Mouse (Mus musculus) heart, embryonic 11.5 days (tissue): ENCODE data around the gene Gucd1. TPM values are rescaled to one million over a fixed set of nuclear protein-coding genes. Genes with fewer than 3 reads are reported as not detected.
"Not testable (repeated sequence)": the region's sequence is repeated elsewhere in the genome, so short reads cannot be mapped to it uniquely, and the experiment has no call there.

Source experiments
- ATAC-seq: fragments of 200-750 bp; cut with Nextera tagmentation; replicated peaks from 2 replicates; pipeline ENCODE4 v1.8.0; 2017; ENCODE audit warnings: moderate library complexity; ENCODE audit not compliant: insufficient number of reproducible peaks, low FRiP score, low TSS enrichment
- H3K27ac ChIP-seq: fragments of 300-500 bp; sonication (generic); 2 replicates; pipeline ENCODE4 v1.5.1; 2014; ENCODE audit warnings: mild to moderate bottlenecking, low read depth, low read length
- H3K27me3 ChIP-seq: fragments of 300-500 bp; sonication (generic); 2 replicates; pipeline ENCODE4 v1.6.1; 2014; ENCODE audit warnings: mild to moderate bottlenecking, low read length, mixed read lengths; ENCODE audit not compliant: control insufficient read depth, insufficient read depth
- H3K36me3 ChIP-seq: fragments of 300-500 bp; sonication (generic); 2 replicates; pipeline ENCODE4 v1.6.1; 2014; ENCODE audit warnings: mild to moderate bottlenecking, low read length, moderate library complexity, mixed read lengths; ENCODE audit not compliant: control insufficient read depth, insufficient read depth
- H3K4me1 ChIP-seq: fragments of 300-500 bp; sonication (generic); 2 replicates; pipeline ENCODE4 v1.6.1; 2014; ENCODE audit warnings: low read length; ENCODE audit not compliant: control insufficient read depth, insufficient read depth
- H3K4me2 ChIP-seq: fragments of 300-500 bp; sonication (generic); 2 replicates; pipeline ENCODE4 v1.6.1; 2014; ENCODE audit warnings: mild to moderate bottlenecking, moderate library complexity
- H3K4me3 ChIP-seq: fragments of 300-500 bp; sonication (generic); 2 replicates; pipeline ENCODE4 v1.5.1; 2014; ENCODE audit warnings: low read depth, low read length
- H3K9ac ChIP-seq: fragments of 300-500 bp; sonication (generic); 2 replicates; pipeline ENCODE4 v1.6.1; 2014; ENCODE audit warnings: mild to moderate bottlenecking, low read depth, low read length, moderate library complexity
- H3K9me3 ChIP-seq: fragments of 300-500 bp; sonication (generic); replicated peaks from 2 replicates; pipeline ENCODE4 v1.6.1; 2016; ENCODE audit warnings: low read length; ENCODE audit not compliant: control insufficient read depth
- WGBS: fragments of 180-500 bp; shearing (Covaris S2); extraction: QIAGEN DNeasy Blood & Tissue Kit; methylation state at CpG from one replicate; pipeline ENCODE4 v1.1.7; 2014; ENCODE audit not compliant: insufficient replicate concordance; 5-methylcytosine and 5-hydroxymethylcytosine counted together
- polyA plus RNA-seq: library from polyadenylated mRNA; unstranded; fragments of >200 nt; fragmentation: Nextera tagmentation; extraction: Ambion mirVana; gene quantifications from 2 replicates; pipeline ENCODE4 v1.2.1, GENCODE M21; 2014

Gene Gucd1
- polyA plus RNA-seq, 1 experiment from 2014 or later, result 30.5 TPM

DNA sequence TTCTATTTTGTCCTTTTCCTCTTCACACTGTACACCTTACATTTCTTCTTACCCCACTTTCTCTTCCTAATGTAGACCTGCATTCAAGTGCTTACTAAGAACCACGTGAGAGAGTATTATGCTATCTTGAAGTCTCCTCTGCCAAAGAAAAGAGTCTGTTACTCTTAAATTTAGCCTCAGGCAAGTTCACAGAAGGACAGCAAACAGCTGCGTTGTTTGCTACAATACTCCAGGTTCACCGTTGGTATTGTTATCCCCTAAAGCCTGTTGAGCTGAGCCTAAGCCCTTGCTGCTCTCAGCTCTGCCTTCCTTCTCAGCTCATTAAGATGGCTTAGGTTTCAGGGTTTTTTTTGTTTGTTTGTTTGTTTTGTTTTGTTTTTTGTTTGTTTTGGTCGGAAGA lies 99.0 kb downstream of the Gucd1 start:
- 60% methylated on average over 4 of the region's 4 CpGs for WGBS

DNA sequence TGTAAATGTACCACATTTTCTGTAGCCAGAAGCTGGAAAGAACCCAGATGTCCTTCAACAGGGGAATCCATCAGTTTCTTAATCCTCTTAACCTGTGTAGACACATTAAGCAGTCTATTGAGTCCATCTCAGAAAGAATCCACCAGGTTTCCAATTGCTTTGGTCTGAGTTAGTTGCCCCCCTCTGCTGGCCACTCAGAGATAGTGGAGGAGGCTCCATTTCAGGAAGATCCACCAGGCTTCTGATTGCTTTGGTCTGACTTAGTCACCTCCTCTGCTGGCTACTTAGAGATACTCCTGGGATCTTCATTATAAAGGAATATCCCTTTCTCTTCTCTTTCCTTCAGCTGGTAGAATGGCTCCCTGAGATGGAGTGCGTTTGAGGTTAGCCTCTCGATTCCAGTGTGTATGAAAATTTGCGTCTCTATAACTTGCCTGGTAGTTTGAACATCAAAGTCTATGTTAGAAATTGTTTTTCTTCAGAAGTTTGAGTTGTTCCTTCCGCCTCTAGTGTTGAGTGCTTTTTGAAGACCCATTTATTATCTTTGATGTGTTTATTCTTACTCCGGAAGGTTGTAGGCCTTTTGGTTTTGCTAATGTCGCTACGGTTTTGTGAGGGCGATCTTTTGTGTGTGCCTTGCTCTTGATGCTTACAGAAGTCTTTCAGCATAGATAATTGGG lies 100.3 kb downstream of the Gucd1 start:
- no peaks in the 10 kb centered on the region for H3K4me1 ChIP-seq
- no peak for ATAC-seq
- 87% methylated on average over 8 of the region's 8 CpGs for WGBS

More for the DNA sequence above, 99.0 kb downstream of the Gucd1 start:
- Histone ChIP-seq H3K4me2 (no peak overlapping the region), H3K4me1 (no peaks in the 10 kb centered on the region), H3K27me3 (no peaks in the 10 kb centered on the region), H3K9me3 (no peaks in the 10 kb centered on the region), H3K27ac (no peak overlapping the region), H3K36me3 (no peaks in the 10 kb centered on the region), H3K4me3 (no peak overlapping the region), H3K9ac (no peak overlapping the region)
- no peak for ATAC-seq

DNA sequence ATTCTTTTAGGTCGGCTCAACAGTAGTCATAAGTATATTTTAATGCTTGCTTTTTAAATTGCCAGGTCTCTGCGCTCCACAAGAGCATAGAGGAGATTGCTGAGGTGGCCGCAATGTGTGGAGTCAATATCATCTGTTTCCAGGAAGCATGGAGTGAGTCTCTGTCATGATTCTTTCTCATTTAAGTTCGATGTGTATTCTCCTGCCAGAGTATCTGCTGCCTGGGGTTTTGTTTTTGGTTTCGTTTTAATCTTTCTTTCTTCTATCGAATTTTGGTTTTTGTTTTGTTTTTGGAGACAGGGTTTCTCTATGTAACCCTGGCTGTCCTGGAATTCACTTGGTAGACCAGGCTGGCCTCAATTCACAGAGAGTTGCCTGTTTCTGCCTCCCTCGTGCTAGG lies 102.8 kb downstream of the Gucd1 start:
- H3K4me1 ChIP-seq, result peaks cover 9% of the 10 kb centered on the region; the same call in 1 of the 2 replicates
- ATAC-seq, result no peak
- H3K36me3 ChIP-seq, result no peaks in the 10 kb centered on the region
- H3K4me2 ChIP-seq, result no peak overlapping the region
- no peaks in the 10 kb centered on the region for H3K27me3 ChIP-seq
- WGBS, result 80% methylated on average over 7 of the region's 7 CpGs
- H3K27ac ChIP-seq, result no peak overlapping the region
- H3K9me3 ChIP-seq, result no peaks in the 10 kb centered on the region
- no peak overlapping the region for H3K9ac ChIP-seq
- H3K4me3 ChIP-seq, result no peak overlapping the region

More for the DNA sequence above, 100.3 kb downstream of the Gucd1 start:
- Histone ChIP-seq H3K9me3 (no peaks in the 10 kb centered on the region), H3K4me2 (no peak overlapping the region), H3K27me3 (no peaks in the 10 kb centered on the region), H3K4me3 (no peak overlapping the region), H3K27ac (no peak overlapping the region), H3K9ac (no peak overlapping the region), H3K36me3 (no peaks in the 10 kb centered on the region)

DNA sequence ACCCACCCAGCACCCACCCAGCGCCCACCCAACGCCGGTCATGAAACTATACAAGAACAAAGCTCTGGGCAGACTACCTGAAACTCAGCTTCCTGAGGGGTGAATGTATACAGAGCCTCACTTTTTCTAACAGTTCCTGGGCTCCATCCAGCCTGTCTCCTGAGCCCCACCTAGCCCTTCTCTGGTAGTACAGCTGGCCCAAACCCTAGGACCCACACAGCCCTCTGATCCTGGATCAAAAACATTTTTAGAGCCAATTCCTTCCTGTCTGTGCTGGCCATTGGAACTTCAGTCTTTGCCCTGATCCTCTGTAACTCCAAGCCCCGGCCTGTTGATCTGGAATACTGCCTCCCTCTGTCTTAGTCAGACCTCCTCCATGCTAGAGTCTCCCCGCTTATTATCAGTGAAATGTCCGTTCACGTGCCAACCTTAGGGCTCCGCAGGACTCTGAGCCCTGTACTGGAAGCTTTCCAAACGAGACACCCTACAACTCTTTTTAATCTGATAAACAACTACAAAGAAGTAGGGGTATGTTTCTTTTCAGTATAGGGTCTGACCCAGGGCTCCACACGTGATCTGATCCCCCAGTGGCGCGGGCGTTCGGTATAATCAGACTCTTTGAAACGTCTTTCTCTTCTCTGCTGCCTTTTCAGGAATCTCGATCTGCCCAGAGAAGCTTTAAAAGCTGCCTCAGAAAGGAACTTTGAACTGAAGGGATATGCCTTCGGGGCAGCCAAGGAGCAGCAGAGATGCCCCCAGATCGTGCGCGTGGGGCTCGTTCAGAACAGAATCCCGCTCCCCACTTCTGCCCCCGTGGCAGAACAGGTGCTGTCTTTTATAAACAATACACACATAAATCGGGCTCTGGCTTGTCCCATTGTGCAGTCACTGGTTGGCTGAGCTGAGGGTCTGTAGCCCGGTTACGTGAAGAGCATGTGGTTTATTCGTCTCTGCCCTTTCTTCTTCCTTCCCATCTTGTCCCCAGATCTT lies 105.4 kb downstream of the Gucd1 start:
- H3K4me1 ChIP-seq, result peaks cover 9% of the 10 kb centered on the region; the same call in 1 of the 2 replicates
- no peaks in the 10 kb centered on the region for H3K36me3 ChIP-seq
- H3K27ac ChIP-seq, result no peak overlapping the region
- H3K27me3 ChIP-seq, result no peaks in the 10 kb centered on the region
- H3K9ac ChIP-seq, result peak overlapping the region; percentile 46; the same call in 1 of the 2 replicates
- no peaks in the 10 kb centered on the region for H3K9me3 ChIP-seq
- no peak for ATAC-seq
- no peak overlapping the region for H3K4me3 ChIP-seq
- WGBS, result 68% methylated on average over 27 of the region's 27 CpGs
- H3K4me2 ChIP-seq, result no peak overlapping the region

DNA sequence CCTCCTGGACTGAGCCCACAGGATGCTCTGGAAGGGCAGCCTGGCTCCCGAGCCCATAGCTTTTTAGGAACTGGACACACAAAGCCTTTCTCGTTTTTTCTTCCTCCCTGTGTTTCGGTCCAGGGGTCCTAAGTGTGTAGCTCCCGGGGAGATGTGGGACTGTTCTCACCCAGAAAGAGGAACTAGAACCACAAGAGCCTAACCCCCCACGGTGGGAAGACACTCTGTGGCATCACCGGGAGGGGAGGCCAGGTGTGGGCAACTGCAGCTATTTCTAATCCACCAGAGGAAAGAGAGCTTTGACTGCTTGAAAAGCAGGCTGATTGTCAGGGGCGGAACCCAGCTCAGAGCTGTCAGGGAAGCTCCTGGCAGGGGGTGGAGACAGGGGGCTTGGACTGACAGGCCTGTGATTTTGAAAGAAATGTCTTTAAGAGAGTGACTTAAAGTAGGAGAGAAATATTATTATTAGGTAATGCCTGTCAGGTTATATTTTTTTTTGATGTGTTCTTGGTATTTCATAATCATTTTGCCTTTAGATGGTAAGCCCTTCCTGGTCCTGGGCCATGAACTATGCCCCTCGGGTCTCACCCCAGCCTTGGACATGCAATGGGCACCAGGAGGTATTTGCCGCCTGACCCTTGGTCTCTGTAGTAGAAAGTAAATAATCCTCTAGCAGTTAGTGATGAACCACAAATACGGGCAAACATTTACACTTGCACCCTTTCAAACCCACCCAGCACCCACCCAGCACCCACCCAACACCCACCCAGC lies 106.2 kb downstream of the Gucd1 start:
- H3K4me1 ChIP-seq, H3K27me3 ChIP-seq, H3K27ac ChIP-seq, H3K9ac ChIP-seq, H3K36me3 ChIP-seq, ATAC-seq, H3K4me2 ChIP-seq, H3K4me3 ChIP-seq, H3K9me3 ChIP-seq: not testable (repeated sequence)
- WGBS, result 31% methylated on average over 9 of the region's 10 CpGs

DNA sequence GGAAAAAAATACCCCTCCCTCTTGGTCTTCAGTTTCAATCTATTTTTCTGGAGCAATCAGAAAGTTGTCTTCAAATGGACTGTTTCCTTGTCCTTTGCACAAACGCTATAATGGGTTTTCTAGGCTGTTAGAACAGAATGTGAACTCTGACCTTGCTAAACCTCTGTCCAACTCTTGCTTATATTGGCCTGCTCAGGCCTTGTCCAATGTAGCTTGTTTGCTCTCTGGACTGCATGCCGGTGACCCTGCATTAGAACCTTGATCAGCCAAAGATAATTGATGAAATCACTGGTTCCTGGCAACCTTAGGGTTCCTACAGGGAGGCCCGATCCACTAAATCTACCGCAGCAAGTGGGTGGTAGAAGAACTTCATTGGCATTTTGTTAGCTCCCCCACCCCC lies 110.0 kb downstream of the Gucd1 start:
- Histone ChIP-seq H3K27me3 (no peaks in the 10 kb centered on the region), H3K9ac (no peak overlapping the region), H3K4me3 (no peak overlapping the region), H3K27ac (no peak overlapping the region), H3K4me1 (peaks cover 9% of the 10 kb centered on the region), H3K36me3 (no peaks in the 10 kb centered on the region), H3K4me2 (no peak overlapping the region), H3K9me3 (no peaks in the 10 kb centered on the region)
- WGBS, result 90% methylated on average over 4 of the region's 4 CpGs
- ATAC-seq, result no peak

DNA sequence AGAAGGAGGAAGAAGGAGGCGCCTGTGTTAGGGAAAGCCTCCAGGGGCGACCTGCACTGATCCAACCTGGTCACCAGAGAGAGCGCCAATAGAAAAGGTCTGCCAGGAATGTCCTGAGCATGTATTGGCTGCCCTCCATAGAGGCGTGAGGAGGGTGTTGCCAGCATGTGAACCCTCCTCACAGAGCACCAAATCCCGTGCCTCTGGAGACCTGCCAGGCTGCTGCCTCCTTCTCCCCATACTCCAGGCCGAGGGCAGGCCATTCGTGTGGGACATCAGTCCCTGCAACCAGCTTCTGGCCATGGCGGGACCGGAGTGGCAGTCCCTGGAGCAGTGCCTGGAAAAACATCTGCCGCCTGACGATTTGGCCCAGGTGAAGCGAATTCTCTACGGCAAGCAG lies 111.0 kb downstream of the Gucd1 start:
- Histone ChIP-seq H3K4me3 (no peak overlapping the region), H3K9ac (no peak overlapping the region), H3K9me3 (no peaks in the 10 kb centered on the region), H3K4me1 (peaks cover 6% of the 10 kb centered on the region), H3K4me2 (no peak overlapping the region), H3K27me3 (no peaks in the 10 kb centered on the region), H3K27ac (no peak overlapping the region), H3K36me3 (no peaks in the 10 kb centered on the region)
- WGBS, result 36% methylated on average over 13 of the region's 13 CpGs
- no peak for ATAC-seq

DNA sequence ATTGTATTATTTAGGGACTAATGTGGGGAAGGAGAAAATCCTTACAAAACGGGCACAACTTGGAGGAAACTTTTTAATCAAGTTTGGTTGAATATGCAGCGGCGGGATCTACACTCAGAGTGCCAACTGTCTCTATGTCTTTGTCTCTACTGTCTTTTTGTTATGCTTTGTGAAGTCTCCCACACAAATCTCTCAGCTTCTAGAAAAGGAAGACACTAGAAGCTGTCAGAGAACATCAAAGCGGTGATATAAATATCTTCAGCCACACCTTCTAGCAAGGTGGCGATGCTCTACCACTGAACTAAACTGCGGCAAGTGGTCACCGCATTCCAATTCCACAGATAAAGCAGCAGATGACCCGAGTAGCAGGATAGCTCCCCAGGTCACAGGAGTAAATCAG lies 111.9 kb downstream of the Gucd1 start:
- Histone ChIP-seq H3K4me2 (no peak overlapping the region), H3K9ac (no peak overlapping the region), H3K27ac (no peak overlapping the region), H3K4me1 (peaks cover 4% of the 10 kb centered on the region), H3K27me3 (no peaks in the 10 kb centered on the region), H3K4me3 (no peak overlapping the region), H3K9me3 (no peaks in the 10 kb centered on the region), H3K36me3 (no peaks in the 10 kb centered on the region)
- WGBS, result 63% methylated on average over 8 of the region's 8 CpGs
- no peak for ATAC-seq
